Mouse (Mus musculus): ENCODE results near the gene Tenm4.

Tenm4 gene

DNA sequence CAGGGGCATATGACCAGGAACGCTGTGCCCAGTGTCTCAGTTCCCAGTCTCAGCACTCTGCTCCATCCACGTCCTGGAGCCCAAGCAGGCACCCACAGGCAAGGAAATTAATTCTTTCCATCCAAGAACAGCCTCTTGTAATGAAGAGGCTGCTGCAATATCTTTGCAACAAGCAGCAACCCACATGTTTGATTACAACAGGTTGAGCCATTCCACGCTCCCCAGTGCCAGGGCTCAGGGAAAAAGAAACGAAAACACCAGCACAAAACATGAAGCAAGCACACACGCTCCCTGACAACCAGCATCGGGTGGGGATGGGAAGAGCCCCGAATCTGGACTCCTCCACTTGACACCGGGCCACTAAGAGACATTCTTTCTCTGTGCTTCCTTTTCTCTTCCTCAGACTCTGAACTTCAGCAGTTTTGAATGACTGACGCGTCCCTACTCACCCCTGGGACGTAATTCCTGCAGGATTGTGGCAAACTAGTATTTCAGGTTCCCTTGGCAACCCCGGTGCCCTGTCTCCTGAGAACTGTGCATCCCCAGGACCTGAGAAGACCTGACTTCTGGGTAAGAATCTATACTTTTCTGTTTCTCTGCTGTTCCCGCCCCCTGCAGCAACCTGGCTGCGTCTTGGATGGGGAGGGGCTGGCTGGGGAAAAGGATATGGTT is at the start of gene Tenm4:
TSS of gene Tenm4 (plus strand) at position 323 of the 672 bp plus-strand sequence.
- DNase-seq (ENCODE audit: extremely low spot score): no peak

DNA sequence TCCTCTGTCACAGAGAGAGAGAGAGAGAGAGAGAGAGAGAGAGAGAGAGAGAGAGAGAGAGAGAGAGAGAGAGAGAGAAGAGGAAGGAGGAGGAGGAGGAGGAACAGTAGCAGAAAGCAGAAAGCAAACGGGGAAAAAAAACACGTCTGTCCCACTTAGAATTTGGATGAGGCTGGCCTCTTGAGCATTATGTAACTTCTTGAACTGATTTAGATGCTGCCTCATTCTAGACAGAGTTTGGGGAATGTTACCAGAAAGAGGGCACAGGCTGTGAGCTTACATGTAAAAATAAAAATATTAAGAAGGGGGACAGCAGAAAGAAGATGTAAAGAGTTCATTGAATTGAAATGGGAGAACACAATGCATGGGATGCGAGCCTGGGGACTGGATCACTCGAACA is 40.3 kb upstream of the Tenm4 start:
- DNase-seq (ENCODE audit: extremely low spot score): no peak

DNA sequence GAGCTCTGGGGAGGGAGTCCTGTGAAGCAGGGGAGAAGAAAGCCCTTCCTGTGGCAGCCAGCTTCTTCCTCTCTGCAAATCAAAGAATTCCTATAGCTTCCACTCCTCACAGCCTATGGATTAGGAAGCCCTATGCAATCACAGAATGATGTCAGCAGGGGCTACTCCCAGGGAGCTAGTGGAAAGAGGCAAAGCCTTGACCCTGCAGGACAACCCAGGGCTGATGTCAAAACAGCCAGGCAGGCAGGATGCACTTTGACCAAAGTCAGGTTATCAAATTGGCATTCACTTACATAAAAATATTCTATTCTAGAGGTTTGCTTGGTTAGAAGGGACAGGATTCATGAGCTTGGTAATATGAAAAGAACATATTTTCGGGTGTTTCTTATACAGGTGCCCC is 39.9 kb upstream of the Tenm4 start:
- no peak for DNase-seq (ENCODE audit: extremely low spot score)

DNA sequence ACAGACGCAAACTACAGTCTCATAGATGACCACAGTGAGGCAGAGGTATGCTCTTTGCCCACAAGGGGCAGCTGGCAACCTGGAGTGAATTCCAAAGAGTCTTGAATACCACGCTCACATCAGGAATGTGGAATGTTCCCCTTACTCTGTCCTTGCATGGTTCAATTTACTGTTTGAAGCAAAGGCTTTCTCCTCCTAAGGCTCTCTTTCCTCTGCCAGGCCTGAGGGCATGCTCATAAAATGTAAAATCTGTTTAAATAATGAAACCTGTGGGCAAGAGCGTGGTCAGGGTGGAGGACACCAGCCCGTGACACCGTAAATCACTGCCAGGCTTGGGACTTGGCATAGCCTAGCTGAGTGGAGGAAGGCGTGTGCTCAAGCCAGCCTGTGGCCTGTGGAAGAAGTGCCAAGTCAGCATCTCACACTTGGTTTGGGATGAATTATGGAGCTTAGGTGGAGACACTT is 34.5 kb upstream of the Tenm4 start:
- no peak for DNase-seq (ENCODE audit: extremely low spot score)

DNA sequence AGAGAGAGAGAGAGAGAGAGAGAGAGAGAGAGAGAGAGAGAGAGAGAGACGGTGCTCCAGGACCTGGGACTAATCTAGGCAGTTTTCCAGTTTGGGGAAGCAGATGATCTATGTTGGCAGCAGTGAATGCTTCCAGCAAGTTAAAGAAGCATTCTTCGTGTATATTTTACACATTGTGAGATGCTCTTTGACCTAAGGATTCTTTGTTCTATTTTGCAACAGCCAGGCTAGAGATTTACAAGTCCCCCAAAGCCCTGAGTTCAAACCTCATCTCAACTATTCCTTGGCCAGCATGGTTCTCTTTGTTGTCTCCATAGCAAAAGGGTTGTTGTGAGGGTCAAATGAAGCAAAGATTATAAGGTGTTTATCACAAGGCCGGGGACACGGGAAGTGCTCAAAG is 29.2 kb upstream of the Tenm4 start:
- no peak for DNase-seq (ENCODE audit: extremely low spot score)

DNA sequence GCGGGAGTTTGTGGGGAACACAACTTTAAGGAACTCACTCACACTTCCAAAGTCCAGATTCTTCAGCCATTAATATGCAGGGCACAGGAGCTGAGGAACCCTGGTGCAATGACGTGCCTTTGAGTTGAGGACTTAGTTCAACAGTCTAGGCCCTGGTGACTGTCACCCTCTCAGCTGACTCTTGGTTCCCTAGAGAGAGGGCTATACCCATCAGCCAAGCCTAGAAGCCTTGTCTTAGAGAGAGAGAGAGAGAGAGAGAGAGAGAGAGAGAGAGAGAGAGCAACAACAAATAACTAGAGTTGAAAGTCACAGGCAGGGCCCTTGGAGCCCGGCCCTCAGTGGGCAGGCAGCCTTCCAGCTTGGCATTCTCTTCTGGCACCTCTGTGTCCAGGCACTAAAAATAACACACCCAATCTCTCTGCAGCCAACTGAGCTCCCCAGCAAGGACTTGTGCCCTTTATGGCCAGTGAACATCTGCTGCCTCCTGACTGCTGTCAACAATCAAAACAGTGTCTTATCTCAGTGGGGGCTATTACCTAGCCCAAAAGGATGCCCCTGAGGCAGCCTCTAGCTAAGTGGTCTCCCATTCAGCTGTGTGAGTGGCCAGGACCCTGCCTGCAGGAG is 28.0 kb upstream of the Tenm4 start:
- DNase-seq (ENCODE audit: extremely low spot score): no peak

DNA sequence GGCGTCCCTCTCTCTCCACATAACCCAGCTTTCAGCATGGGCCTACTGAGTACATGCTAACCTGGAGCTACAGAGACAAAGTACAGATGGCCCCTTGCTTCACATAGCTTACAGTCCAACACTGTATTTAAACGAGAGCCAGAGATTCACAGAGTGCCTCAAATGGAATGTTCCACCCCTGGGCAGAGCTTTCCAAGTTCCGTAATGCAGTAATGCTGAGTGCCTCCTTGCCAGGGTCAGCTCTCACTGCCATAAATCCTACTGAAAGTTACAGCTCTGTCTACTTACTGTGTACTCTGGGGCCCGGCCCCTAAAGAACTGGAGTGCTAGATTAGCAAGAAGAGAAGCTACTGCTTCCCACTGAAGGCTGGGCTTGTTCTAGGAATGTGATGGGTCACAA is 23.6 kb upstream of the Tenm4 start:
- DNase-seq (ENCODE audit: extremely low spot score): no peak

DNA sequence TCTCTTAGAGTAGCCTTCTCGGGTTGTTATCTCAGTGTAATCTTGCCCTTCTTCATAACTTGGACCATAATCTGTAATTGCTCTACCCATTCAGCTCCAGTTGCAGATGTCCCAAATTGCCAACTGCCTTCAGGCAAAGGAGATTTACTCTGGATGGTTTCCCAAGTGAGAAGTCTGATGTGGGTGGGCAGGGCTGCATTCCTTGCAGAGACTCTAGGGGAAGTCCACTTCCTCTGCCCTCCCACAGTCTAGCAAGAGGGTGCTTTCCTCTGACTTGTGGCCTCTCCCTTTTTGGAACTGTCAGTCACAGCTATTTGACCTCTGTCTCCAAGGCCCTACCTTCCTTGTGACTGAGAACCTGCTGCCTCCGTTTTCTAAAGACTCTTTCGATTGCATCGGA is 22.9 kb upstream of the Tenm4 start:
- no peak for DNase-seq (ENCODE audit: extremely low spot score)

DNA sequence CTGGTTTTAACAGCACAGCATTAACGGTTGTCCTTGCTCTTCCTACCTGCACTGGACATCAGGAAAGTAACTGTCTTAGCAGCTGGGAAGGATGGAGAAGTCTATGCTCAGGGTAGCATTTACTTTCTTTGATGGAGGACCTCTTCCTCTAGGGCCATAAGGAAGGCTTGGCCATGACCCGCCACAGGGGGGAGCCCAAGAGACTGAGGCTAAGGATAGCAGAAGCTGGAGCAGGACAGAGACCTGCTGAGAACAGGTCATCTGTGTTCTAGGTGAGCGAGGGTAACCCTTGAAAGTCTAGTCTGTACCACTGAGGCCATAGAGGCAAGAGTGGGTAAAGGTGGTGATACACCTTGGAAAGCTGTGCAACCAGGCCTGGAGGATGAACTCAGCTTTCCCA is 19.8 kb upstream of the Tenm4 start:
- DNase-seq (ENCODE audit: extremely low spot score): peak; percentile 46

DNA sequence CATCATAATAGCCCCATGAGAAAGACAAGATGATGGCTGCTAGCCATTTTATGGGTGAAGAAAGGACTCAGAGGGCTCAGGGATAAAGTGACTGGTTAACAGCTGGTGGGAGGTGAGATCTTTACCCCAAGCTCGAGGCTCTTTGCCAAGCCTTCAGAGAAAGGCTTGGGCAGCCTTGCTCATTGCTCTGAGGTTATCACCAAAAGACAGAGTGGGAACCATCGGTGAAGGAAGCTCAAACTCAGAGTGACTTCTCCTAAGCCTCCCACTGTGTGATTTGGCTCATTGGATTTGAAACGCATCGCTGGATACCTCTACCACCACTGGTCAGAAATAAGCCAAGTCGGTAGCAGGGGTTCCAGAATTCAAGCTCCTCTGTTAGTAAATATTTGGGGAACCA is 19.1 kb upstream of the Tenm4 start:
- no peak for DNase-seq (ENCODE audit: extremely low spot score)

DNA sequence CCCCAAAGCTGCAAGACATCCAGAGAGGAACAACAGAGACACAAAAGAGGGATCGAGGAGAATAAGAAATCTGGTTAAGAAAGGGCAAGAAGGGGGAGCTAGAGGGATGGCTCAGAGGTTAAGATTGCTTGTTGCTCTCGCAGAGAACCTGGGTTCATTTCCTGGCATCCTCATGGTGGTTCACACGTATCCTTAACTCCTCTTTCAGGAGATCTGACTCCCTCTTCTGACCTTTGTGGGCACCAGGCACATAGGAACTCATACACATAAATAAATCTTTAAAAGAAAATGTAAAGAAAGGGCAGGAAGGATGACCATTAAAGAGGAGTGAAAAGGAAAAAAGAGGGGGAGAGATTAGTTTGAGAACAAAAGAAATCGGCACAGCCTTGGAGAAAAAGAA is 18.6 kb upstream of the Tenm4 start:
- no peak for DNase-seq (ENCODE audit: extremely low spot score)

DNA sequence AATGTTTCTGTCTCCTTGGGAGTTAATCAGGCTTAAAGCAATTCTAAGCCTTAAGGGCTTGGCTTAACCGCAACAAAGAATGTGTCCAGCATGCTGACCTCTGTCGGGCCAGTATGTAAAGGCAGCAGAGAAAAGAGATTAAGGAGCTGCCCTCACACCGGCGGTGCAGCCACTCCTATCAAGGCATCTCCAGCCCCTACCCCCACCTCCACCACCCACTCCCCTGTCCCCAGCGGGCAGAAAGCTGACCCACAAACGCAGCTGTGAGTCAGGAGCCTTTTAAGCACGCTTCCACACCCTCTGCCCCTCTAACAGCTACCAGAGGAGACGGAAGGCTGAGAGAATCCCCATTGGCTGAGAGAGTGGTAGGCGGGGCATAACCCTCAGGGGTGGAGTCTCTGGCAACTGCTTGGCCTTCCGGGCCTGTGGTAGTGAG is 18.1 kb upstream of the Tenm4 start:
- peak; percentile 90 for DNase-seq (ENCODE audit: extremely low spot score)

DNA sequence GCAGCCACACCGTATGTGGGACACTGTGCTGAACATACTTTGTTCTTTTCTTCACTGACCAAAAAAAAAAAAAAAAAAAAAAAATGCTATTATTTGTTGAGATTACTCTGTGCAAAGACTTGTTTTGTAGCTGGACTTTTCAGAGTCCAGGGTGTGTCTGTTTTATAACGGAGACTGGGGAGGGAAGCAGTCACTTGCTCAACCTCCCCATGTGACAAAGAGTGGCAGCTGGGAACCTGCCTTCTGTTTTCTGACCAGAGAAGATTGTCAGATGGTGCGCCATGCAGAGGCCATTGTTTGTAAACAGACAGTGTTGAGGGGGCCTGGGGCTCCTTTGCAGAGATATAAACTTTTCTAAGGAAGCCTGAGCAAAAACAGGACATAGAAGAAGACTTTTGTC is 17.0 kb upstream of the Tenm4 start:
- DNase-seq (ENCODE audit: extremely low spot score): no peak

DNA sequence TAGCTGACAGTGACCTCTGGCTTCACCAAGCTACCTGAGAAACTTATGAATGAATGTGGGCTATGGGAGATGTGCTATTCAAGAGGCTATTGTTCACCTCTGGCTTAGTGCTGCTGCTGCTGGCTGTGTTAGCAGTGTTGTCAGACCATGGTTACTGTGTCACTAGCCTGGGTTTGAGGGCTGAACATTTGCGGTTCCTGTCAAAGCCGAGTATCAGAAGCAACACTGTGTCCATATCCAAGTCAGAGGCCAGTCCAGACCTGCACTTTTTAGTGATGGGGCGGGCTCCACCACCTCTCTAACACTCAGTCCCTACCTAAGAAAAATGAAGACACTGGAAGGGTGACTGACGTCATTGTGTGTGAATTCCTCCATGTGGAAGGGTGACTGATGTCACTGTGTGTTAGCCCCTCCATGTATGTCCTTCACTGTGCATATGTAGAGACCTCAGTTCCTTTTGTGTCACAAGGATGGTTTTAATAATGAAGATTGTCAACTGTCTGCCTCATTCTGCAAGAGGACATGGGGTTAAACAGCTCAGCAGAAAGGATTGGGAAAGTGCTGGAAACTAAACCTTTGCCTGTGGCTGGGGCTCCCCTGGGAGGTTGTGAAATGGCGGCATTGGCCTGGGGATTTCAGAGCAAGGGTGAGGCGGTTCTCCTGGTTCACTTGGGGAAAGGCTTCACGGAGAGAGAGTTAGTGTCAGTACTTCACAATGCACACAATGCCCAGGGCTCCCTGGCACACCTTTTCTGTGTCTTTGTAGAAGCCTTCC is 14.4 kb upstream of the Tenm4 start:
- no peak for DNase-seq (ENCODE audit: extremely low spot score)

DNA sequence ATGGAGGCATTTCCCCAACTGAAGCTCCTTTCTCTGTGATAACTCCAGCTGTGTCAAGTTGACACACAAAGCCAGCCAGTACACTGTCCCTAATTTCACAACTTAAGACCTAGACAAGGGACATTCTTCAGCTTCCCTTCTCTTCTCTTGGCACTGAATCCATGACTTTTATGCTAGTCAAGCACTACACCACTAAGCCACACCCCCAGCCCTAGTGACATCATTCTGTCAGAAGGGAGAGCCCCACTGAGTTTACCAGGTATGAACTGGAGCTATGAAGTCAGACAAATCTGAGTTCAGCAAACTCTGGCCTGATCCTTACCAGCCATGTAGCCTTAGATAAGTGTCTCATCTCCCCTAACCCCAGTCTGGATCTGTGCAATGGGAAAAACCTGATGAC is 6.9 kb upstream of the Tenm4 start:
- no peak for DNase-seq (ENCODE audit: extremely low spot score)

DNA sequence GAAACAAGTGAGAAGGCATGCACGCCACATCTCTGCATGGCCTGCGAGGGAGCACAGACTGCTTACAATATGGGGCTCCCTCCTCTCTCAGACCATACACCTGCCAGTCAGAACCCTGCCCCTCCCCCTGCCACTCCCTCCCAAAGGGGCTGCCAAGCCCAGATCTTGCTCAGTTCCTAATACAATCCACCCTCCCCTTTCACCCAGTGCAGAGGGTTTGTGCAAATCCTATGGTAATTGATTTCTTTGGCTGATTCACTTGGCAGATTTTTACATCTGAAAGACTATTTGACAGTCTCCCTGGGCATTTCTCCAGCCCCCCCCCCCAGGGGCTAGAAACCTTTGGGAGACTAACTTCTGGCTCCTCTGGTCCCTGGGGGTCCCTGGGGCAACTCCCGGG is 2.1 kb upstream of the Tenm4 start:
- no peak for DNase-seq (ENCODE audit: extremely low spot score)

DNA sequence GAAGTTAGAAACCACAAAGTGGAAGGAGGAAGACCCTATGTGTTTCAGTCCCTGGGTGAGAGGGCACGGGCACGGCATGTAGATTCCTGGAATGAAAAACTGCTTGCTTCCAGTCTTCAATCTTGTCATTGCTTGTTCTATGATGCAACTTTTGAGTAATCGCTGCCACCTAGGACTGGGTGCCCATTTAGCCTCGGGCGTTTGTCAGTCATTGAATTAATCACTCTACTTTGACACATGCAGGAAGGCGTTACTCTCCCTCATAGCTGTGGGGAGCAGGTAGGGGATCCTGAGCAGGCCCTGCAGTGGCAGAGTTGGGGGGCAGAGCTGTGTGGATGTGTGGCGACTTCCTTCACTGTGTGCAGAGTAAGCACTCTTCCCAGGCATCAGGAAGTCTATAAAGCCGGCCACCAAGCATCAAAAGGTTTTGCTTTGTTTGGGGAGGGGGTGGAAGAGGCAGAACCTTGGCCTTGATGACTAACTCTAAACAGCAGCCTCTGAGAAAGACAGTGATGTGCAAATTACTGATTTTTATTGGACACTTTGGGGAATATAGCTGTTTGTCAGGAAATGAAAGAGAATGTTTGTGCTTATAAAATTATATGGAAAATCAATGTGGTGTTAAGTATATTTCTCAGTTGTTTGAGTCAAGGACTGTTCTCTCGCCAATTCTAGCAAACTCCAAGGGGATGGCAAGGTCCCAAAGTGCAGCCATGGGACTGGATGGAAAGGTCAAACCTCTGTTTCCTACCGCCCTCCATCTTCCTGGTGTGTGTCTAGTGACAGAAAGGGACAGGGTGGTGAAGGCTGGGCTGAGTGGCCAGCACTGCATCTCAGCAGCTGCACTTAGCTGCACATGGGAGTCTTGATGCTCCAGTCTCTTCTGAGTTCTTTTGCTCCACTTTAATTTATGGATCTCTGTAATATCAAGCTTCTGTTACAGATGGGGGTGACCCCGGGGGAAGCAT is 834 bp downstream of the Tenm4 start:
- DNase-seq (ENCODE audit: extremely low spot score): no peak

DNA sequence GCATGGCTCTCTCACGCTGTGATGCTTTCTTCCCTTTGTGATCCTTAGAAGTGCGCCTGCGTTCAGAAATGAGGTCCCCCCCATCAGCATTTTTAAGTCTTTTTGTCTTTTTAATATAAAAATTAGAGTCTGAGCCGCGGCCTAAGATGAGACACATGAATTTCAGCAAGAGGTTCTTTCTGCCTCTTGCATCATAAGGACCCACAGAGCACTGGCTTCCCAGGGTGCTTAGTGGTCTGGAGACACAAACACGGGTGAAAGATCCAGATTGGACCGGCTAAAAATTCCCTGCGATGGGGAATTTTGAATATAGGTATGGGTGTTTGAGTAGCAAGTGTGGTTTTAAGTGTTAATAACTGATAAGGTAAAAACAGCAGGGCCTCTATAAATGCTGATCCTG is 5.7 kb downstream of the Tenm4 start:
- DNase-seq (ENCODE audit: extremely low spot score): no peak

DNA sequence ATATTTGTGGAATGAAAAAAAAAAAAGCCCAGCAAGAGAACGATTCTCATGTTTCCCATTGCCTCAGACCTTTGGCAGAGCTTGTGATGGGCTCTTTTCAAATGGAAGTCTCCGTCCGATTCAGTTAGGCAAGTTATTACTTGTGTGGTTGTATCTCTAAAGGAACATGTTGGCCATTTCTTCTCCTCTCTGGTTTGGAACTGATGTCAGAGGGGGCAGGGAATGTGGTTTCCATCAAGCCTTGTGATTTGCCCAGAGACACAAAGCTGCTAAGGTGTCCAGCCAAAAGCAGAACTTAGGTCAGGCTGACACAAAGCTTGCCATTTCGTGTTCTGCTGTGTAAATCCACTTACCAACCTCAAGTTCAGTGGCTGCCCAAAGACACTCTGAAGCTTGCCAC is 10.7 kb downstream of the Tenm4 start:
- DNase-seq (ENCODE audit: extremely low spot score): no peak

DNA sequence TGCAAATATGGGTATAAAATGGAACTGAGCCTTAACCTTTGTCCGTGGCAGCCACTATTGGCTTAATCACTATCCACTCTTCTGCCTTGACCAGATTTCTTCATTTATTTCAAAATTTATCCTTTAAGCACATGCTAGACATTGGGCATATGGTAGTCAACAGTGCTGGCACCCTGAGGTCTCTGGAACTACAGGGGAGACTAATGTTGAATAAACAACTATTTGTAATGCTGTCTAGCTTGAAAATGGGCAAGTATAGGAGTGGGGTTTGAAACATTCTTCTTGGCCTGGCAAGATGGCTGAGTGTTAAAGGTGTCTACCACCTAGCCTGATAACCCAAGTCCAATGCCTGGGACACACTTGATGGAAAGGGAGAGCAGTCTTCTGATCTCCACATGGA is 12.1 kb downstream of the Tenm4 start:
- DNase-seq (ENCODE audit: extremely low spot score): no peak

DNA sequence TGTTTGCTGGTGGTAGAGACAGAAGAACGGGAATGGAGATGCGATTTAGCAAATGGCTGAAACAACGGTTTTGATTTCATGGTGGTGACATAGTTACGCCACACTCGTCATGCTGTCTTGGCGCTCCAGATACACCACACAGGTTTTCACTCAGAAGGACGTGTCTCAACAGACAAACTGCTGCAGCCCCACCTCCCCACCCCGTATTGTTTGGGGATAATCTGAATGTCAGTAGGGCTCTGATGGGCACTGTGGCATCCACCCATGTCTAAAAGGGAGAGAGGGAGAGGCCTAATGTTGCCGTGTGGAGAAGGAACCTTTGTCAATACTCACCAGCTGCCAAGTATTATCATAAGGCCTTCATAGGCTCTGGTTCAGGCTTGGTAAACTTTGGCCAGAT is 14.4 kb downstream of the Tenm4 start:
- no peak for DNase-seq (ENCODE audit: extremely low spot score)

Measured in embryo, embryonic 9.5 days (tissue).